Mouse (Mus musculus): ENCODE data around the gene Tubal3.

The Tubal3 gene

GRCm38 (mm10) chr13:3924483-3924882 is 6.4 kb downstream of the Tubal3 start:
- no peak for DNase-seq (ENCODE audit: low spot score in 2 of 2)

GRCm38 (mm10) chr13:3925632-3926031 is 7.6 kb downstream of the Tubal3 start:
- no peak for DNase-seq (ENCODE audit: low spot score in 2 of 2)

- no peak for DNase-seq (ENCODE audit: low spot score in 2 of 2)
Observed at GRCm38 (mm10) chr13:3926046-3926445, 8.0 kb downstream of the Tubal3 start.

- no peak for DNase-seq (ENCODE audit: low spot score in 2 of 2)
Observed at GRCm38 (mm10) chr13:3944699-3945098, 26.6 kb downstream of the Tubal3 start.

GRCm38 (mm10) chr13:3945249-3945648 is 27.2 kb downstream of the Tubal3 start, which contains the start of gene Ucn3:
TSS of gene Ucn3 (minus strand) at chr13:3945349.
- no peak for DNase-seq (ENCODE audit: low spot score in 2 of 2)

GRCm38 (mm10) chr13:3947267-3947666 is 29.2 kb downstream of the Tubal3 start:
- no peak for DNase-seq (ENCODE audit: low spot score in 2 of 2)

- no peak for DNase-seq (ENCODE audit: low spot score in 2 of 2)
Observed at GRCm38 (mm10) chr13:3949477-3949876, 31.4 kb downstream of the Tubal3 start.

- DNase-seq (ENCODE audit: low spot score in 2 of 2): no peak
Observed at GRCm38 (mm10) chr13:3951198-3951914, 33.3 kb downstream of the Tubal3 start.

GRCm38 (mm10) chr13:3968849-3969248 is 50.8 kb downstream of the Tubal3 start:
- DNase-seq (ENCODE audit: low spot score in 2 of 2): no peak
